In genomic region chr7:48880591-48881481, GRCm38 (mm10) we compare ENCODE assay signal across 8 mouse cellular contexts. TPM values are rescaled to one million over a fixed set of nuclear protein-coding genes. Genes with fewer than 3 reads are reported as not detected.
DNase-seq lines count a peak whose midpoint lies in the region; ATAC-seq lines count a peak whose summit lies in the region.

No protein-coding gene starts in this region.

- peaks cover 27% of the 10 kb centered on the region for H3K36me3 ChIP-seq in heart, embryonic 14.5 days (ENCODE audit: control insufficient read depth, insufficient read depth, low read length)
- peaks cover 38% of the 10 kb centered on the region for H3K36me3 ChIP-seq in liver, embryonic 13.5 days
- 0 out of 2 replicates have a peak, but pooled peaks cover 4% of the 10 kb centered on the region for H3K36me3 ChIP-seq in stomach, embryonic 16.5 days (ENCODE audit: control insufficient read depth, insufficient read depth, low read length)

- DNase-seq in c-Kit-negative CD71-positive TER-119-positive erythroid progenitor cells, embryonic 14.5 days (ENCODE audit: low read depth, low spot score), result peak; percentile 99
- peak; percentile 74 for DNase-seq in fibroblast of lung, adult 2 months (ENCODE audit: low read depth)
- DNase-seq in kidney, postnatal 14 days, result peak; percentile 98
- DNase-seq in liver, embryonic 13.5 days, result peak; percentile 99
- DNase-seq in neural tube, embryonic 10.5 days (ENCODE audit: extremely low spot score, low spot score), result peak; percentile 97

- peak; percentile 97 for ATAC-seq in CD4-positive, CD25-positive, alpha-beta regulatory T cell, adult 4 months
- peak; percentile 97 for ATAC-seq in heart, embryonic 14.5 days (ENCODE audit: insufficient number of reproducible peaks, insufficient read depth, low FRiP score, low read depth)
- peak; percentile 94 for ATAC-seq in liver, embryonic 13.5 days (ENCODE audit: low read depth)
- ATAC-seq in stomach, embryonic 16.5 days (ENCODE audit: insufficient read depth, low FRiP score), result peak; percentile 96

- H3K27me3 ChIP-seq in heart, embryonic 14.5 days (ENCODE audit: control insufficient read depth, insufficient read depth, low read length), result no peaks in the 10 kb centered on the region
- peaks cover 22% of the 10 kb centered on the region for H3K27me3 ChIP-seq in liver, embryonic 13.5 days
- H3K27me3 ChIP-seq in stomach, embryonic 16.5 days (ENCODE audit: control insufficient read depth, insufficient read depth, low read length), result no peaks in the 10 kb centered on the region

- H3K4me1 ChIP-seq in heart, embryonic 14.5 days (ENCODE audit: control insufficient read depth in 2 of 2, insufficient read depth in 2 of 2, low read length in 2 of 2), result peaks cover 12 to 17% of the 10 kb centered on the region in 2 experiments
- peaks cover 48% of the 10 kb centered on the region for H3K4me1 ChIP-seq in liver, embryonic 13.5 days (replicated peaks)
- H3K4me1 ChIP-seq in stomach, embryonic 16.5 days (ENCODE audit: control insufficient read depth, insufficient read depth, low read length), result peaks cover 32% of the 10 kb centered on the region

- H3K4me3 ChIP-seq in heart, embryonic 14.5 days (ENCODE audit: control insufficient read depth in 1 of 2, insufficient read depth in 1 of 2, low read depth in 1 of 2, low read length in 2 of 2), result peak overlapping the region; percentile 66 to 75
- peak overlapping the region; percentile 93 for H3K4me3 ChIP-seq in liver, embryonic 13.5 days (replicated peaks)
- peak overlapping the region; percentile 89 for H3K4me3 ChIP-seq in stomach, embryonic 16.5 days (replicated peaks; ENCODE audit: low read length)

- under 1% methylated on average over 77 of the region's 77 CpGs for WGBS in heart, embryonic 14.5 days
- WGBS in liver, embryonic 13.5 days (ENCODE audit: insufficient replicate concordance), result under 1% methylated on average over 77 of the region's 77 CpGs
- under 1% methylated on average over 76 of the region's 77 CpGs for WGBS in stomach, embryonic 16.5 days

- no peaks in the 10 kb centered on the region for H3K9me3 ChIP-seq in heart, embryonic 14.5 days (ENCODE audit: control insufficient read depth, low read length)
- no peaks in the 10 kb centered on the region for H3K9me3 ChIP-seq in liver, embryonic 13.5 days (replicated peaks)
- no peaks in the 10 kb centered on the region for H3K9me3 ChIP-seq in stomach, embryonic 16.5 days (replicated peaks; ENCODE audit: control insufficient read depth, low read length)

- H3K27ac ChIP-seq in heart, embryonic 14.5 days (replicated peaks in 1 of 2; ENCODE audit: control insufficient read depth in 1 of 2, insufficient read depth in 1 of 2, low read depth in 2 of 2, low read length in 2 of 2), result peak overlapping the region; percentile 80 to 86
- H3K27ac ChIP-seq in liver, embryonic 13.5 days, result peak overlapping the region; percentile 97
- H3K27ac ChIP-seq in stomach, embryonic 16.5 days (ENCODE audit: low read length), result peak overlapping the region; percentile 97

- peak overlapping the region; percentile 90 for H3K9ac ChIP-seq in heart, embryonic 14.5 days (ENCODE audit: low read length)
- peak overlapping the region; percentile 98 for H3K9ac ChIP-seq in liver, embryonic 13.5 days
- H3K9ac ChIP-seq in stomach, embryonic 16.5 days (ENCODE audit: low read length), result peak overlapping the region; percentile 95

- peak overlapping the region; percentile 97 for H3K4me2 ChIP-seq in heart, embryonic 14.5 days (ENCODE audit: low read length)
- peak overlapping the region; percentile 90 for H3K4me2 ChIP-seq in liver, embryonic 13.5 days
- peak overlapping the region; percentile 98 for H3K4me2 ChIP-seq in stomach, embryonic 16.5 days (ENCODE audit: low read depth, low read length)

RNA-seq across cellular contexts. Expression of gene E2f8, which starts 0.6 kb away (rescaled TPM):
- 1 to 10 TPM; 1.1 to 3.2 TPM for polyA plus RNA-seq in CD4-positive, CD25-positive, alpha-beta regulatory T cell, adult 4 months (2017; shearing (Covaris generic))
- 16.6 and 16.9 TPM in 2 replicates for polyA plus RNA-seq in heart, embryonic 14.5 days (2014; fragmentation: Nextera tagmentation; extraction: Ambion mirVana)
- polyA plus RNA-seq in liver, embryonic 13.5 days (2015; fragmentation: Nextera tagmentation; extraction: Ambion mirVana), result 25.2 and 33.8 TPM in 2 replicates
- polyA plus RNA-seq in stomach, embryonic 16.5 days (2015; fragmentation: Nextera tagmentation; extraction: Ambion mirVana), result 19.9 and 20.9 TPM in 2 replicates

RNA-seq across cellular contexts. Expression of gene Nav2, which starts 27.7 kb away (rescaled TPM):
- 10 to 100 TPM; 30.6 to 45.1 TPM for polyA plus RNA-seq in CD4-positive, CD25-positive, alpha-beta regulatory T cell, adult 4 months (2017; shearing (Covaris generic))
- 34.9 and 37.7 TPM in 2 replicates for polyA plus RNA-seq in heart, embryonic 14.5 days (2014; fragmentation: Nextera tagmentation; extraction: Ambion mirVana)
- 1.8 and 1.9 TPM in 2 replicates for polyA plus RNA-seq in liver, embryonic 13.5 days (2015; fragmentation: Nextera tagmentation; extraction: Ambion mirVana)
- 15.2 and 18.2 TPM in 2 replicates for polyA plus RNA-seq in stomach, embryonic 16.5 days (2015; fragmentation: Nextera tagmentation; extraction: Ambion mirVana)

RNA-seq across cellular contexts. Expression of gene Csrp3, which starts 33.0 kb away (rescaled TPM):
- polyA plus RNA-seq in CD4-positive, CD25-positive, alpha-beta regulatory T cell, adult 4 months (2017; shearing (Covaris generic)), result not detected
- 1,942 and 2,129 TPM in 2 replicates for polyA plus RNA-seq in heart, embryonic 14.5 days (2014; fragmentation: Nextera tagmentation; extraction: Ambion mirVana)
- 1.1 and 3.6 TPM in 2 replicates for polyA plus RNA-seq in liver, embryonic 13.5 days (2015; fragmentation: Nextera tagmentation; extraction: Ambion mirVana)
- polyA plus RNA-seq in stomach, embryonic 16.5 days (2015; fragmentation: Nextera tagmentation; extraction: Ambion mirVana), result 1.7 and 35.0 TPM in 2 replicates

Comparison
In these comparisons a context has a peak if more than half of its experiments do, and no peak if none do; other contexts are left out.
1. Peak in every context shown above with its lines: DNase-seq, ATAC-seq, H3K4me3 ChIP-seq and H3K27ac ChIP-seq.
2. RNA of gene Csrp3, which starts 33.0 kb away (polyA plus RNA-seq): 1,942 to 2,129 TPM in heart, embryonic 14.5 days; 1.7 to 35.0 TPM in stomach, embryonic 16.5 days, 1.1 to 3.6 TPM in liver, embryonic 13.5 days and not detected in CD4-positive, CD25-positive, alpha-beta regulatory T cell, adult 4 months; every median in the first group is over 10 times any median in the second.